ENCODE assay signal across 15 mouse cellular contexts in genomic region chr11:118406521-118406920, GRCm38 (mm10). TPM values are rescaled to one million over a fixed set of nuclear protein-coding genes. Genes with fewer than 3 reads are reported as not detected.
A peak's percentile ranks its signal among the peaks of the same experiment; 100 is the strongest.
DNase-seq lines count a peak whose midpoint lies in the region; ATAC-seq and TF ChIP-seq lines count a peak whose summit lies in the region.
"Had no signal": no experiment of that assay in that cellular context is flagged by ENCODE, and none has a peak within 500 bp of the region (broad histone marks: within the 10 kb centered on the region; RNA-seq: fewer than 3 reads in every experiment).

No protein-coding gene starts in this region.

- no peak for DNase-seq in hindbrain, embryonic 10.5 days (ENCODE audit: low spot score)
- no peak for DNase-seq in hindbrain, embryonic 11.5 days (ENCODE audit: low spot score)
- peak; percentile 10 for DNase-seq in thymus, postnatal 4 days
- DNase-seq in thymus, adult 2 months, result no peak
- DNase-seq in urinary bladder, postnatal 14 days (ENCODE audit: low spot score), result peak; percentile 3
- DNase-seq in left cerebral cortex, postnatal 25 days (ENCODE audit: low spot score in 2 of 2), result no peak
- DNase-seq: liver, postnatal 0 days; thymus, postnatal 25 days had no signal

- H3K36me3 ChIP-seq in forebrain, embryonic 13.5 days (ENCODE audit: poor library complexity, severe bottlenecking), result peaks cover 68% of the 10 kb centered on the region
- H3K36me3 ChIP-seq in forebrain, embryonic 16.5 days (ENCODE audit: control insufficient read depth, insufficient read depth), result peaks cover 9% of the 10 kb centered on the region; the same call in 1 of the 2 replicates
- peaks cover 66% of the 10 kb centered on the region for H3K36me3 ChIP-seq in hindbrain, embryonic 10.5 days
- 0 out of 2 replicates have a peak, but pooled peaks cover 5% of the 10 kb centered on the region for H3K36me3 ChIP-seq in hindbrain, embryonic 11.5 days (ENCODE audit: control insufficient read depth, insufficient read depth, low read length)
- H3K36me3 ChIP-seq in thymus, adult 2 months (ENCODE audit: control insufficient read depth, insufficient read depth, low read length), result peaks cover 38% of the 10 kb centered on the region

- H3K4me3 ChIP-seq in forebrain, embryonic 13.5 days, result no peak overlapping the region
- H3K4me3 ChIP-seq in forebrain, embryonic 16.5 days (replicated peaks; ENCODE audit: low read length), result no peak overlapping the region
- H3K4me3 ChIP-seq in hindbrain, embryonic 10.5 days, result no peak overlapping the region
- no peak overlapping the region for H3K4me3 ChIP-seq in hindbrain, embryonic 11.5 days (ENCODE audit: low read depth, low read length)
- H3K4me3 ChIP-seq in thymus, adult 2 months (ENCODE audit: control insufficient read depth, insufficient read depth, low read length), result no peak overlapping the region
- H3K4me3 ChIP-seq: erythroblast, embryonic 14.5 days; limb, embryonic 12.5 days; megakaryocyte, embryonic 14.5 days had no signal

- H3K9me3 ChIP-seq in forebrain, embryonic 13.5 days (replicated peaks), result no peaks in the 10 kb centered on the region
- H3K9me3 ChIP-seq in forebrain, embryonic 16.5 days (ENCODE audit: control insufficient read depth, low read length), result no peaks in the 10 kb centered on the region
- no peaks in the 10 kb centered on the region for H3K9me3 ChIP-seq in hindbrain, embryonic 10.5 days
- no peaks in the 10 kb centered on the region for H3K9me3 ChIP-seq in hindbrain, embryonic 11.5 days (ENCODE audit: control insufficient read depth, low read length)
- H3K9me3 ChIP-seq: limb, embryonic 12.5 days; megakaryocyte, embryonic 14.5 days had no signal

- TF ChIP-seq POLR2A in thymus, adult 2 months (IDR thresholded peaks at IDR 0.05; ENCODE audit: control insufficient read depth, extremely low read depth, insufficient read depth, low read length, poor library complexity), result no peak

- H3K27ac ChIP-seq in forebrain, embryonic 13.5 days, result peak overlapping the region; percentile 20; the same call in 1 of the 2 replicates
- no peak overlapping the region for H3K27ac ChIP-seq in forebrain, embryonic 16.5 days (ENCODE audit: low read length)
- peak overlapping the region; percentile 50; the same call in 1 of the 2 replicates for H3K27ac ChIP-seq in hindbrain, embryonic 10.5 days
- no peak overlapping the region for H3K27ac ChIP-seq in hindbrain, embryonic 11.5 days (ENCODE audit: low read depth, low read length)
- H3K27ac ChIP-seq in thymus, adult 2 months (ENCODE audit: control insufficient read depth, insufficient read depth, low read length), result no peak overlapping the region
- H3K27ac ChIP-seq: hindbrain, postnatal 0 days; limb, embryonic 12.5 days had no signal

- no peaks in the 10 kb centered on the region for H3K4me1 ChIP-seq in forebrain, embryonic 13.5 days
- H3K4me1 ChIP-seq in forebrain, embryonic 16.5 days (replicated peaks; ENCODE audit: control insufficient read depth, insufficient read depth, low read length), result no peaks in the 10 kb centered on the region
- H3K4me1 ChIP-seq in hindbrain, embryonic 10.5 days (replicated peaks), result peaks cover 35% of the 10 kb centered on the region
- H3K4me1 ChIP-seq in hindbrain, embryonic 11.5 days (replicated peaks; ENCODE audit: control insufficient read depth, insufficient read depth, low read length), result no peaks in the 10 kb centered on the region
- H3K4me1 ChIP-seq in thymus, adult 2 months (replicated peaks; ENCODE audit: control insufficient read depth, insufficient read depth, low read length), result peaks cover 9% of the 10 kb centered on the region

- TF ChIP-seq CTCF in thymus, adult 2 months (IDR thresholded peaks at IDR 0.05; ENCODE audit: borderline replicate concordance, control insufficient read depth, extremely low read depth, insufficient read depth, low read length, poor library complexity), result no peak

- no peak overlapping the region; the same call in 1 of the 2 replicates for H3K9ac ChIP-seq in forebrain, embryonic 13.5 days
- H3K9ac ChIP-seq in forebrain, embryonic 16.5 days (replicated peaks; ENCODE audit: low read depth, low read length), result no peak overlapping the region
- no peak overlapping the region; the same call in 1 of the 2 replicates for H3K9ac ChIP-seq in hindbrain, embryonic 11.5 days (ENCODE audit: low read depth, low read length)
- H3K9ac ChIP-seq: limb, embryonic 12.5 days; liver, postnatal 0 days had no signal

- intact Hi-C loops in left cerebral cortex, postnatal 25 days (cut with DNase I), result no loop called here

- 96% methylated on average over 5 of the region's 5 CpGs for WGBS in forebrain, embryonic 13.5 days
- 95% methylated on average over 5 of the region's 5 CpGs for WGBS in forebrain, embryonic 16.5 days
- 92% methylated on average over 5 of the region's 5 CpGs for WGBS in hindbrain, embryonic 10.5 days
- 89% methylated on average over 5 of the region's 5 CpGs for WGBS in hindbrain, embryonic 11.5 days
- WGBS in thymus, adult 2 months, result 93% methylated on average over 5 of the region's 5 CpGs

- no peaks in the 10 kb centered on the region for H3K27me3 ChIP-seq in forebrain, embryonic 13.5 days
- no peaks in the 10 kb centered on the region for H3K27me3 ChIP-seq in forebrain, embryonic 16.5 days (replicated peaks; ENCODE audit: control insufficient read depth, insufficient read depth, low read length)
- no peaks in the 10 kb centered on the region for H3K27me3 ChIP-seq in hindbrain, embryonic 10.5 days (ENCODE audit: insufficient read depth, poor library complexity, severe bottlenecking)
- no peaks in the 10 kb centered on the region for H3K27me3 ChIP-seq in hindbrain, embryonic 11.5 days (ENCODE audit: control insufficient read depth, insufficient read depth, low read length)
- no peaks in the 10 kb centered on the region for H3K27me3 ChIP-seq in thymus, adult 2 months (ENCODE audit: control insufficient read depth, insufficient read depth, low read length)
- H3K27me3 ChIP-seq: limb, embryonic 12.5 days; megakaryocyte, embryonic 14.5 days had no signal

- ATAC-seq in forebrain, embryonic 13.5 days, result no peak
- ATAC-seq in forebrain, embryonic 16.5 days, result no peak
- ATAC-seq in hindbrain, embryonic 11.5 days (ENCODE audit: low FRiP score), result no peak
- ATAC-seq: hindbrain, postnatal 0 days; liver, postnatal 0 days had no signal

- no peak overlapping the region for H3K4me2 ChIP-seq in forebrain, embryonic 13.5 days
- no peak overlapping the region for H3K4me2 ChIP-seq in forebrain, embryonic 16.5 days (ENCODE audit: low read length)
- no peak overlapping the region for H3K4me2 ChIP-seq in hindbrain, embryonic 11.5 days (replicated peaks; ENCODE audit: low read depth, low read length)
- H3K4me2 ChIP-seq: limb, embryonic 12.5 days had no signal

RNA-seq across cellular contexts. Expression of gene Lgals3bp, which starts 4.6 kb away (rescaled TPM):
- polyA plus RNA-seq in forebrain, embryonic 13.5 days (2015; fragmentation: Nextera tagmentation; extraction: Ambion mirVana), result 1.1 and 1.3 TPM in 2 replicates
- 2.7 and 2.8 TPM in 2 replicates for polyA plus RNA-seq in forebrain, embryonic 16.5 days (2015; fragmentation: Nextera tagmentation; extraction: Ambion mirVana)
- polyA plus RNA-seq in hindbrain, embryonic 10.5 days (2016; fragmentation: Nextera tagmentation; extraction: Ambion mirVana), result 1.8 and 2.0 TPM in 2 replicates
- polyA plus RNA-seq in hindbrain, embryonic 11.5 days (2014; fragmentation: Nextera tagmentation; extraction: Ambion mirVana), result 1.9 and 2.7 TPM in 2 replicates
- polyA plus RNA-seq in thymus, adult 2 months (2012; rRNA removed), result 450 and 565 TPM in 2 replicates
- 10 to 100 TPM; 14.2 to 15.2 TPM for total RNA-seq in left cerebral cortex, postnatal 25 days (2021)

RNA-seq across cellular contexts. Expression of gene Cant1, which starts 12.4 kb away (rescaled TPM):
- 20.2 and 20.3 TPM in 2 replicates for polyA plus RNA-seq in forebrain, embryonic 13.5 days (2015; fragmentation: Nextera tagmentation; extraction: Ambion mirVana)
- 26.0 and 27.3 TPM in 2 replicates for polyA plus RNA-seq in forebrain, embryonic 16.5 days (2015; fragmentation: Nextera tagmentation; extraction: Ambion mirVana)
- 23.7 and 31.1 TPM in 2 replicates for polyA plus RNA-seq in hindbrain, embryonic 10.5 days (2016; fragmentation: Nextera tagmentation; extraction: Ambion mirVana)
- 21.0 and 21.1 TPM in 2 replicates for polyA plus RNA-seq in hindbrain, embryonic 11.5 days (2014; fragmentation: Nextera tagmentation; extraction: Ambion mirVana)
- 100 and 105 TPM in 2 replicates for polyA plus RNA-seq in thymus, adult 2 months (2012; rRNA removed)
- total RNA-seq in left cerebral cortex, postnatal 25 days (2021), result 10 to 100 TPM; 37.4 to 40.7 TPM

RNA-seq across cellular contexts. Expression of gene C1qtnf1, which starts 21.5 kb away (rescaled TPM):
- 1.6 and 2.0 TPM in 2 replicates for polyA plus RNA-seq in forebrain, embryonic 13.5 days (2015; fragmentation: Nextera tagmentation; extraction: Ambion mirVana)
- polyA plus RNA-seq in forebrain, embryonic 16.5 days (2015; fragmentation: Nextera tagmentation; extraction: Ambion mirVana), result 3.2 and 3.3 TPM in 2 replicates
- 1.8 and 2.0 TPM in 2 replicates for polyA plus RNA-seq in hindbrain, embryonic 10.5 days (2016; fragmentation: Nextera tagmentation; extraction: Ambion mirVana)
- 1.1 and 2.5 TPM in 2 replicates for polyA plus RNA-seq in hindbrain, embryonic 11.5 days (2014; fragmentation: Nextera tagmentation; extraction: Ambion mirVana)
- 8.4 and 10.6 TPM in 2 replicates for polyA plus RNA-seq in thymus, adult 2 months (2012; rRNA removed)
- total RNA-seq in left cerebral cortex, postnatal 25 days (2021), result 1 to 10 TPM; 3.6 to 4.2 TPM
- total RNA-seq: monocyte, adult 5-6 weeks had no signal
- polyA plus RNA-seq: erythroblast, embryonic 14.5 days had no signal

RNA-seq across cellular contexts. Expression of gene Timp2, which starts 51.0 kb away (rescaled TPM):
- 36.0 and 38.8 TPM in 2 replicates for polyA plus RNA-seq in forebrain, embryonic 13.5 days (2015; fragmentation: Nextera tagmentation; extraction: Ambion mirVana)
- 79.8 and 79.9 TPM in 2 replicates for polyA plus RNA-seq in forebrain, embryonic 16.5 days (2015; fragmentation: Nextera tagmentation; extraction: Ambion mirVana)
- 28.6 and 36.3 TPM in 2 replicates for polyA plus RNA-seq in hindbrain, embryonic 10.5 days (2016; fragmentation: Nextera tagmentation; extraction: Ambion mirVana)
- 39.5 and 41.2 TPM in 2 replicates for polyA plus RNA-seq in hindbrain, embryonic 11.5 days (2014; fragmentation: Nextera tagmentation; extraction: Ambion mirVana)
- polyA plus RNA-seq in thymus, adult 2 months (2012; rRNA removed), result 72.6 and 78.8 TPM in 2 replicates
- 100 to 1,000 TPM; 254 to 273 TPM for total RNA-seq in left cerebral cortex, postnatal 25 days (2021)

Comparison
In these comparisons a context has a peak if more than half of its experiments do, and no peak if none do; other contexts are left out.
1. H3K27ac ChIP-seq: peak in forebrain, embryonic 13.5 days (single experiment) and hindbrain, embryonic 10.5 days (single experiment); none in forebrain, embryonic 16.5 days (single experiment), hindbrain, embryonic 11.5 days (single experiment) and thymus, adult 2 months (single experiment).
2. DNase-seq: peak in thymus, postnatal 4 days (single experiment) and urinary bladder, postnatal 14 days (single experiment); none in hindbrain, embryonic 10.5 days (single experiment), hindbrain, embryonic 11.5 days (single experiment), thymus, adult 2 months (single experiment) and left cerebral cortex, postnatal 25 days (0 of 2).
3. RNA of gene Lgals3bp, which starts 4.6 kb away (polyA plus RNA-seq): 450 to 565 TPM in thymus, adult 2 months; 2.7 to 2.8 TPM in forebrain, embryonic 16.5 days, 1.9 to 2.7 TPM in hindbrain, embryonic 11.5 days, 1.8 to 2.0 TPM in hindbrain, embryonic 10.5 days and 1.1 to 1.3 TPM in forebrain, embryonic 13.5 days; every median in the first group is over 100 times any median in the second.